Mouse (Mus musculus) MEL (cell line): ENCODE measurements around the gene Efna5.

Experiments
- CTCF ChIP-seq, 3 experiments: IDR thresholded peaks in 2 of 3; conservative IDR thresholded peaks in 1 of 3; 2 replicates each; pipeline ENCODE4 v1.5.1; 2011 to 2012; ENCODE audit warnings: low read length in 3 of 3, low read depth in 2 of 3, mild to moderate bottlenecking in 2 of 3, improper control_type of control experiment in 1 of 3, inconsistent platforms in 1 of 3, mixed read lengths in 1 of 3, moderate library complexity in 1 of 3; ENCODE audit not compliant: control insufficient read depth in 1 of 3, insufficient read depth in 1 of 3, poor library complexity in 1 of 3, severe bottlenecking in 1 of 3
- E2F4 ChIP-seq: IDR thresholded peaks from 2 replicates; pipeline ENCODE4 v1.6.1; 2011; ENCODE audit warnings: low read depth, low read length, improper control_type of control experiment, borderline replicate concordance
- EP300 ChIP-seq, 2 experiments: IDR thresholded peaks; 2 replicates each; pipeline ENCODE4 v1.6.1; 2011; ENCODE audit warnings: improper control_type of control experiment in 2 of 2, low read length in 2 of 2, low read depth in 1 of 2, mild to moderate bottlenecking in 1 of 2
- MAZ ChIP-seq: IDR thresholded peaks from 2 replicates; pipeline ENCODE4 v1.6.1; 2012; ENCODE audit warnings: low read depth, mild to moderate bottlenecking, inconsistent platforms, low read length, improper control_type of control experiment
- MEF2A ChIP-seq: IDR thresholded peaks from 2 replicates; pipeline ENCODE4 v1.6.1; 2014; ENCODE audit warnings: low read depth, mild to moderate bottlenecking, inconsistent platforms, low read length, improper control_type of control experiment; ENCODE audit not compliant: poor library complexity, insufficient replicate concordance, severe bottlenecking; ENCODE audit errors: extremely low read depth
- POLR2A ChIP-seq, 2 experiments: IDR thresholded peaks; 2 replicates each; pipeline ENCODE4 v1.6.1; 2011 to 2012; ENCODE audit warnings: low read length in 2 of 2, mild to moderate bottlenecking in 2 of 2, control low read depth in 1 of 2, improper control_type of control experiment in 1 of 2, low read depth in 1 of 2, moderate library complexity in 1 of 2; ENCODE audit not compliant: control insufficient read depth in 1 of 2, insufficient read depth in 1 of 2, poor library complexity in 1 of 2
- POLR2AphosphoS2 ChIP-seq: IDR thresholded peaks from 2 replicates; pipeline ENCODE4 v1.6.1; 2011; ENCODE audit warnings: low read length, improper control_type of control experiment
- RAD21 ChIP-seq: IDR thresholded peaks from 2 replicates; pipeline ENCODE4 v1.6.1; 2011; ENCODE audit warnings: mild to moderate bottlenecking, low read depth, low read length, improper control_type of control experiment
- USF1 ChIP-seq: IDR thresholded peaks from 2 replicates; pipeline ENCODE4 v1.6.1; 2014; ENCODE audit warnings: low read depth, mild to moderate bottlenecking, inconsistent platforms, low read length, improper control_type of control experiment, moderate library complexity

GRCm38 (mm10) chr17:62646836-62647235, 234.3 kb downstream of the Efna5 start:
- TF ChIP-seq EP300 (IDR thresholded peaks at IDR 0.05; ENCODE audit: low read depth in 1 of 2, low read length in 2 of 2): no peak
- no peak for TF ChIP-seq POLR2A (IDR thresholded peaks at IDR 0.05; ENCODE audit: control insufficient read depth in 1 of 2, insufficient read depth in 1 of 2, low read depth in 1 of 2, low read length in 2 of 2, poor library complexity in 1 of 2)
- TF ChIP-seq CTCF (IDR thresholded peaks at IDR 0.05 in 2 of 3, conservative IDR thresholded peaks at IDR 0.05 in 1 of 3; ENCODE audit: control insufficient read depth in 1 of 3, insufficient read depth in 1 of 3, low read depth in 2 of 3, low read length in 3 of 3, poor library complexity in 1 of 3, severe bottlenecking in 1 of 3): no peak
- TF ChIP-seq USF1: no peak
- no peak for TF ChIP-seq MAZ
- no peak for TF ChIP-seq RAD21
- TF ChIP-seq MEF2A: no peak
- TF ChIP-seq POLR2AphosphoS2: no peak
- no peak for TF ChIP-seq E2F4
